14 mouse cellular contexts compared by ENCODE assay signal in the genomic region with DNA sequence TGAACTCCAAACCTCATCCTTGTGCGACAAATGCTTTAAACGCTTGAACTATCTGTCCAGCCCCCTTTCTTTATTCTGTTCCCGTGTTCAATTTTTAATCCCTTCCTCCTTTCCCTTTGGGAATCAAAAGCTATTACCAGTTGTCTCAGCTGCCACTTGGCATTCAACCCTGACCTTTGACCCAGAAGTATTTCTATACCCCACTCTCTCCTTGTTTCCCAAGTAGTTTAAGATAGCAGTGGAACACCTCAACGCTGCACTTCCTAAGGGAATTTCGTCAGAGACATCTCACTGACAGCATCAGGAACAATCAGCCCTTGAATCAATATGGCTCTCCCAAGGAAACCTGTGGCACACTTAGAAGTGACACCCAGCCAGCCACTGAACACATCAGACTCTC.
"Had no signal": no experiment of that assay in that cellular context is flagged by ENCODE, and none has a peak within 500 bp of the region (broad histone marks: within the 10 kb centered on the region; RNA-seq: fewer than 3 reads in every experiment).

No protein-coding gene starts in this region.

- H3K9ac ChIP-seq: limb, embryonic 13.5 days; liver, embryonic 14.5 days; neural tube, embryonic 12.5 days; stomach, embryonic 15.5 days had no signal

- H3K9me3 ChIP-seq: limb, embryonic 13.5 days; neural tube, embryonic 12.5 days; stomach, embryonic 15.5 days had no signal

- H3K27ac ChIP-seq: kidney, postnatal 0 days; limb, embryonic 13.5 days; liver, embryonic 14.5 days; neural tube, embryonic 12.5 days; stomach, embryonic 15.5 days had no signal

- H3K4me2 ChIP-seq: neural tube, embryonic 12.5 days; stomach, embryonic 15.5 days had no signal

- DNase-seq: kidney, adult 11 months; kidney, adult 9 months; kidney, postnatal 36 days; layer of hippocampus, adult 9-11 months; layer of hippocampus, postnatal 36 days; lung, adult 18-20 months; right cerebral cortex, postnatal 14 days; thymus, adult 2 months; thymus, postnatal 25 days had no signal

- H3K27me3 ChIP-seq: limb, embryonic 13.5 days; neural tube, embryonic 12.5 days; stomach, embryonic 15.5 days had no signal

- H3K4me3 ChIP-seq: limb, embryonic 13.5 days; neural tube, embryonic 12.5 days; stomach, embryonic 15.5 days had no signal

- H3K36me3 ChIP-seq: limb, embryonic 13.5 days; neural tube, embryonic 12.5 days; stomach, embryonic 15.5 days had no signal

- H3K4me1 ChIP-seq: stomach, embryonic 15.5 days had no signal
